Mouse (Mus musculus): Measurements from ENCODE around the gene Fam160a1. TPM values are rescaled to one million over a fixed set of nuclear protein-coding genes. Genes with fewer than 3 reads are reported as not detected.

The Fam160a1 gene
- total RNA-seq (2014; rRNA removed), result 1.2 and 1.8 TPM in 2 replicates
- 0.45 and 0.48 TPM in 2 replicates for polyA plus RNA-seq (2015; fragmentation: Nextera tagmentation; extraction: Ambion mirVana)

- Histone ChIP-seq H3K4me3 (ENCODE audit: low read length) (no peak within 1 kb of the TSS), H3K9me3 (ENCODE audit: low read length) (no peaks in the 10 kb centered on the region), H3K4me1 (ENCODE audit: insufficient read depth, low read length) (no peaks in the 10 kb centered on the region), H3K27ac (no peak within 1 kb of the TSS), H3K9ac (replicated peaks; ENCODE audit: low read length) (no peak within 1 kb of the TSS), H3K4me2 (ENCODE audit: low read depth, low read length) (no peak within 1 kb of the TSS), H3K27me3 (ENCODE audit: insufficient read depth, low read length) (no peaks in the 10 kb centered on the region), H3K36me3 (ENCODE audit: insufficient read depth, low read length) (no peaks in the 10 kb centered on the region)
- WGBS, result 88% methylated on average over 2 of the region's 2 CpGs
- no peak for DNase-seq (ENCODE audit: low spot score)
- no peak for TF ChIP-seq CTCF (IDR thresholded peaks at IDR 0.05; ENCODE audit: low read depth)
- no peak for ATAC-seq
Measured at GRCm38 (mm10) chr3:85817191-85817590, at the start of gene Fam160a1. TSS of gene Fam160a1 (minus strand) at chr3:85817291.

GRCm38 (mm10) chr3:85863996-85864395, 46.9 kb upstream of the Fam160a1 start:
- no peak overlapping the region for H3K4me2 ChIP-seq (ENCODE audit: low read depth, low read length)
- H3K9me3 ChIP-seq (ENCODE audit: low read length), result no peaks in the 10 kb centered on the region
- H3K4me1 ChIP-seq (ENCODE audit: insufficient read depth, low read length), result no peaks in the 10 kb centered on the region
- no peaks in the 10 kb centered on the region for H3K36me3 ChIP-seq (ENCODE audit: insufficient read depth, low read length)
- ATAC-seq, result no peak
- no peaks in the 10 kb centered on the region for H3K27me3 ChIP-seq (ENCODE audit: insufficient read depth, low read length)
- 21% methylated on average over 3 of the region's 3 CpGs for WGBS
- TF ChIP-seq CTCF (IDR thresholded peaks at IDR 0.05; ENCODE audit: low read depth), result no peak
- DNase-seq (ENCODE audit: low spot score), result no peak
- no peak overlapping the region for H3K4me3 ChIP-seq (ENCODE audit: low read length)
- no peak overlapping the region for H3K27ac ChIP-seq
- no peak overlapping the region for H3K9ac ChIP-seq (replicated peaks; ENCODE audit: low read length)

GRCm38 (mm10) chr3:85862886-85863285, 45.8 kb upstream of the Fam160a1 start:
- no peak overlapping the region for H3K4me3 ChIP-seq (ENCODE audit: low read length)
- no peak for TF ChIP-seq CTCF (IDR thresholded peaks at IDR 0.05; ENCODE audit: low read depth)
- ATAC-seq (no peak), DNase-seq (ENCODE audit: low spot score) (no peak)
- H3K27me3 ChIP-seq (ENCODE audit: insufficient read depth, low read length), result no peaks in the 10 kb centered on the region
- no peaks in the 10 kb centered on the region for H3K9me3 ChIP-seq (ENCODE audit: low read length)
- WGBS, result 86% methylated on average over 2 of the region's 2 CpGs
- no peaks in the 10 kb centered on the region for H3K36me3 ChIP-seq (ENCODE audit: insufficient read depth, low read length)
- H3K27ac ChIP-seq, result no peak overlapping the region
- H3K4me1 ChIP-seq (ENCODE audit: insufficient read depth, low read length), result no peaks in the 10 kb centered on the region
- H3K9ac ChIP-seq (replicated peaks; ENCODE audit: low read length), result no peak overlapping the region
- no peak overlapping the region for H3K4me2 ChIP-seq (ENCODE audit: low read depth, low read length)

- TF ChIP-seq CTCF (IDR thresholded peaks at IDR 0.05; ENCODE audit: low read depth), result no peak
- Histone ChIP-seq H3K9ac (replicated peaks; ENCODE audit: low read length) (no peak overlapping the region), H3K4me1 (ENCODE audit: insufficient read depth, low read length) (no peaks in the 10 kb centered on the region), H3K27me3 (ENCODE audit: insufficient read depth, low read length) (no peaks in the 10 kb centered on the region), H3K9me3 (ENCODE audit: low read length) (no peaks in the 10 kb centered on the region), H3K4me3 (ENCODE audit: low read length) (no peak overlapping the region), H3K36me3 (ENCODE audit: insufficient read depth, low read length) (no peaks in the 10 kb centered on the region), H3K4me2 (ENCODE audit: low read depth, low read length) (no peak overlapping the region), H3K27ac (no peak overlapping the region)
- DNase-seq (ENCODE audit: low spot score) (no peak), ATAC-seq (no peak)
- WGBS, result 87% methylated on average over 5 of the region's 5 CpGs
Measured at GRCm38 (mm10) chr3:85860996-85861395, 43.9 kb upstream of the Fam160a1 start.

- Histone ChIP-seq H3K27ac (no peak overlapping the region), H3K27me3 (ENCODE audit: insufficient read depth, low read length) (no peaks in the 10 kb centered on the region), H3K9ac (replicated peaks; ENCODE audit: low read length) (no peak overlapping the region), H3K9me3 (ENCODE audit: low read length) (no peaks in the 10 kb centered on the region), H3K36me3 (ENCODE audit: insufficient read depth, low read length) (no peaks in the 10 kb centered on the region), H3K4me3 (ENCODE audit: low read length) (no peak overlapping the region), H3K4me2 (ENCODE audit: low read depth, low read length) (no peak overlapping the region), H3K4me1 (ENCODE audit: insufficient read depth, low read length) (no peaks in the 10 kb centered on the region)
- TF ChIP-seq CTCF (IDR thresholded peaks at IDR 0.05; ENCODE audit: low read depth), result no peak
- ATAC-seq (no peak), DNase-seq (ENCODE audit: low spot score) (no peak)
- 49% methylated on average over 6 of the region's 6 CpGs for WGBS
Measured at GRCm38 (mm10) chr3:85859311-85859710, 42.2 kb upstream of the Fam160a1 start.

GRCm38 (mm10) chr3:85858140-85859135, 41.3 kb upstream of the Fam160a1 start:
- H3K4me2 ChIP-seq (ENCODE audit: low read depth, low read length), result no peak overlapping the region
- DNase-seq (ENCODE audit: low spot score), result no peak
- H3K4me3 ChIP-seq (ENCODE audit: low read length), result no peak overlapping the region
- no peak overlapping the region for H3K9ac ChIP-seq (replicated peaks; ENCODE audit: low read length)
- H3K27ac ChIP-seq, result no peak overlapping the region
- no peak for TF ChIP-seq CTCF (IDR thresholded peaks at IDR 0.05; ENCODE audit: low read depth)
- WGBS, result 71% methylated on average over 11 of the region's 11 CpGs
- no peaks in the 10 kb centered on the region for H3K4me1 ChIP-seq (ENCODE audit: insufficient read depth, low read length)
- no peaks in the 10 kb centered on the region for H3K9me3 ChIP-seq (ENCODE audit: low read length)
- H3K27me3 ChIP-seq (ENCODE audit: insufficient read depth, low read length), result no peaks in the 10 kb centered on the region
- H3K36me3 ChIP-seq (ENCODE audit: insufficient read depth, low read length), result no peaks in the 10 kb centered on the region
- no peak for ATAC-seq

GRCm38 (mm10) chr3:85857083-85857482, 40.0 kb upstream of the Fam160a1 start:
- no peak overlapping the region for H3K9ac ChIP-seq (replicated peaks; ENCODE audit: low read length)
- H3K27me3 ChIP-seq (ENCODE audit: insufficient read depth, low read length), result no peaks in the 10 kb centered on the region
- TF ChIP-seq CTCF (IDR thresholded peaks at IDR 0.05; ENCODE audit: low read depth), result no peak
- H3K4me3 ChIP-seq (ENCODE audit: low read length), result no peak overlapping the region
- H3K36me3 ChIP-seq (ENCODE audit: insufficient read depth, low read length), result no peaks in the 10 kb centered on the region
- H3K27ac ChIP-seq, result no peak overlapping the region
- H3K9me3 ChIP-seq (ENCODE audit: low read length), result no peaks in the 10 kb centered on the region
- no peaks in the 10 kb centered on the region for H3K4me1 ChIP-seq (ENCODE audit: insufficient read depth, low read length)
- ATAC-seq (no peak), DNase-seq (ENCODE audit: low spot score) (no peak)
- no peak overlapping the region for H3K4me2 ChIP-seq (ENCODE audit: low read depth, low read length)
- 17% methylated on average over 4 of the region's 4 CpGs for WGBS
